Mouse (Mus musculus) forebrain, embryonic 15.5 days (tissue): ENCODE measurements around the gene Auts2. TPM values are rescaled to one million over a fixed set of nuclear protein-coding genes. Genes with fewer than 3 reads are reported as not detected.

ENCODE experiments used
- ATAC-seq: fragments of 200-750 bp; cut with Nextera tagmentation; replicated peaks from 2 replicates; pipeline ENCODE4 v1.8.0; 2017; ENCODE audit warnings: mild to moderate bottlenecking, moderate TSS enrichment, moderate library complexity
- H3K27ac ChIP-seq: fragments of 300-500 bp; sonication (generic); replicated peaks from 2 replicates; pipeline ENCODE4 v1.5.1; 2015; ENCODE audit warnings: mild to moderate bottlenecking, inconsistent platforms
- H3K27me3 ChIP-seq: fragments of 300-500 bp; sonication (generic); 2 replicates; pipeline ENCODE4 v1.6.1; 2015; ENCODE audit warnings: inconsistent platforms
- H3K36me3 ChIP-seq: fragments of 300-500 bp; sonication (generic); 2 replicates; pipeline ENCODE4 v1.6.1; 2015; ENCODE audit warnings: mild to moderate bottlenecking, inconsistent platforms
- H3K4me1 ChIP-seq: fragments of 300-500 bp; sonication (generic); 2 replicates; pipeline ENCODE4 v1.6.1; 2015; ENCODE audit warnings: inconsistent platforms
- H3K4me2 ChIP-seq: fragments of 300-500 bp; sonication (generic); replicated peaks from 2 replicates; pipeline ENCODE4 v1.6.1; 2015; ENCODE audit warnings: mild to moderate bottlenecking, inconsistent platforms
- H3K4me3 ChIP-seq: fragments of 300-500 bp; sonication (generic); 2 replicates; pipeline ENCODE4 v1.5.1; 2015; ENCODE audit warnings: mild to moderate bottlenecking, inconsistent platforms
- H3K9ac ChIP-seq: fragments of 300-500 bp; sonication (generic); replicated peaks from 2 replicates; pipeline ENCODE4 v1.6.1; 2015; ENCODE audit warnings: mild to moderate bottlenecking, inconsistent platforms
- H3K9me3 ChIP-seq: fragments of 300-500 bp; sonication (generic); 2 replicates; pipeline ENCODE4 v1.6.1; 2016; ENCODE audit warnings: inconsistent platforms
- WGBS: fragments of 180-500 bp; shearing (Covaris S2); methylation state at CpG from one replicate; pipeline ENCODE4 v1.1.7; 2015; ENCODE audit warnings: mixed read lengths; 5-methylcytosine and 5-hydroxymethylcytosine counted together
- polyA plus RNA-seq: library from polyadenylated mRNA; unstranded; fragments of >200 nt; fragmentation: Nextera tagmentation; extraction: Ambion mirVana; gene quantifications from 2 replicates; pipeline ENCODE4 v1.2.1, GENCODE M21; 2015

The Auts2 gene
- polyA plus RNA-seq, 1 experiment from 2014 or later, result 94.3 TPM

- Histone ChIP-seq H3K4me1 (peaks cover 11% of the 10 kb centered on the region), H3K4me3 (no peak overlapping the region), H3K36me3 (peaks cover 5% of the 10 kb centered on the region; the same call in 1 of the 2 replicates), H3K9me3 (no peaks in the 10 kb centered on the region), H3K4me2 (no peak overlapping the region), H3K9ac (no peak overlapping the region), H3K27me3 (no peaks in the 10 kb centered on the region), H3K27ac (no peak overlapping the region)
- WGBS, result 65% methylated on average over 8 of the region's 8 CpGs
- ATAC-seq, result no peak
Observed at GRCm38 (mm10) chr5:131686956-131687618, 856.1 kb downstream of the Auts2 start.

- Histone ChIP-seq H3K9ac (0 out of 2 replicates have a peak overlapping the region, but pooled peaks have one; percentile 5), H3K27ac (peak overlapping the region; percentile 79), H3K4me1 (peaks cover 24% of the 10 kb centered on the region), H3K9me3 (no peaks in the 10 kb centered on the region), H3K4me3 (no peak overlapping the region), H3K27me3 (no peaks in the 10 kb centered on the region), H3K4me2 (no peak overlapping the region), H3K36me3 (peaks cover 5% of the 10 kb centered on the region; the same call in 1 of the 2 replicates)
- ATAC-seq, result peak; percentile 78
- WGBS, result 24% methylated on average over 12 of the region's 12 CpGs
Observed at GRCm38 (mm10) chr5:131680127-131680845, 862.9 kb downstream of the Auts2 start.

- no peak overlapping the region for H3K9ac ChIP-seq
- peaks cover 5% of the 10 kb centered on the region; the same call in 1 of the 2 replicates for H3K36me3 ChIP-seq
- no peak overlapping the region for H3K4me3 ChIP-seq
- H3K4me2 ChIP-seq, result no peak overlapping the region
- no peaks in the 10 kb centered on the region for H3K9me3 ChIP-seq
- WGBS, result 94% methylated on average over 1 of the region's 1 CpGs
- H3K27ac ChIP-seq, result peak overlapping the region; percentile 79
- no peak for ATAC-seq
- H3K4me1 ChIP-seq, result peaks cover 24% of the 10 kb centered on the region
- H3K27me3 ChIP-seq, result no peaks in the 10 kb centered on the region
Observed at GRCm38 (mm10) chr5:131679523-131679922, 863.6 kb downstream of the Auts2 start.

- no peak overlapping the region for H3K27ac ChIP-seq
- 51% methylated on average over 5 of the region's 5 CpGs for WGBS
- no peaks in the 10 kb centered on the region for H3K9me3 ChIP-seq
- ATAC-seq, result no peak
- no peaks in the 10 kb centered on the region for H3K36me3 ChIP-seq
- no peak overlapping the region for H3K4me3 ChIP-seq
- H3K9ac ChIP-seq, result no peak overlapping the region
- H3K4me2 ChIP-seq, result no peak overlapping the region
- no peaks in the 10 kb centered on the region for H3K27me3 ChIP-seq
- H3K4me1 ChIP-seq, result peaks cover 24% of the 10 kb centered on the region
Observed at GRCm38 (mm10) chr5:131677518-131677917, 865.6 kb downstream of the Auts2 start.

GRCm38 (mm10) chr5:131673696-131674095, 869.4 kb downstream of the Auts2 start:
- no peak for ATAC-seq
- 0 out of 2 replicates have a peak, but pooled peaks cover 3% of the 10 kb centered on the region for H3K4me1 ChIP-seq
- no peaks in the 10 kb centered on the region for H3K36me3 ChIP-seq
- no peak overlapping the region for H3K27ac ChIP-seq
- no peaks in the 10 kb centered on the region for H3K27me3 ChIP-seq
- H3K4me2 ChIP-seq, result no peak overlapping the region
- H3K9ac ChIP-seq, result no peak overlapping the region
- no peak overlapping the region for H3K4me3 ChIP-seq
- WGBS, result 94% methylated on average over 4 of the region's 4 CpGs
- H3K9me3 ChIP-seq, result no peaks in the 10 kb centered on the region

- H3K4me3 ChIP-seq, result no peak overlapping the region
- no peaks in the 10 kb centered on the region for H3K9me3 ChIP-seq
- H3K36me3 ChIP-seq, result no peaks in the 10 kb centered on the region
- H3K27me3 ChIP-seq, result no peaks in the 10 kb centered on the region
- no peak overlapping the region for H3K9ac ChIP-seq
- peak; percentile 74 for ATAC-seq
- H3K4me1 ChIP-seq, result peaks cover 23% of the 10 kb centered on the region
- WGBS, result 16% methylated on average over 8 of the region's 8 CpGs
- no peak overlapping the region for H3K4me2 ChIP-seq
- peak overlapping the region; percentile 61 for H3K27ac ChIP-seq
Observed at GRCm38 (mm10) chr5:131665068-131665467, 878.1 kb downstream of the Auts2 start.

GRCm38 (mm10) chr5:131664657-131665056, 878.5 kb downstream of the Auts2 start:
- no peak overlapping the region for H3K9ac ChIP-seq
- no peak overlapping the region for H3K4me3 ChIP-seq
- no peak overlapping the region for H3K4me2 ChIP-seq
- H3K27me3 ChIP-seq, result no peaks in the 10 kb centered on the region
- no peaks in the 10 kb centered on the region for H3K9me3 ChIP-seq
- 0 out of 2 replicates have a peak, but pooled peaks have one; percentile 48 for ATAC-seq
- peaks cover 23% of the 10 kb centered on the region for H3K4me1 ChIP-seq
- H3K27ac ChIP-seq, result peak overlapping the region; percentile 61
- no peaks in the 10 kb centered on the region for H3K36me3 ChIP-seq
- WGBS, result 56% methylated on average over 7 of the region's 7 CpGs

GRCm38 (mm10) chr5:131662657-131663056, 880.5 kb downstream of the Auts2 start:
- 67% methylated on average over 2 of the region's 2 CpGs for WGBS
- H3K36me3 ChIP-seq, result no peaks in the 10 kb centered on the region

GRCm38 (mm10) chr5:131658822-131659515, 884.2 kb downstream of the Auts2 start:
- H3K4me2 ChIP-seq, result no peak overlapping the region
- no peaks in the 10 kb centered on the region for H3K36me3 ChIP-seq
- H3K27me3 ChIP-seq, result no peaks in the 10 kb centered on the region
- H3K4me3 ChIP-seq, result no peak overlapping the region
- 56% methylated on average over 19 of the region's 19 CpGs for WGBS
- peaks cover 11% of the 10 kb centered on the region for H3K4me1 ChIP-seq
- no peaks in the 10 kb centered on the region for H3K9me3 ChIP-seq
- ATAC-seq, result no peak
- no peak overlapping the region for H3K27ac ChIP-seq
- no peak overlapping the region for H3K9ac ChIP-seq

More at GRCm38 (mm10) chr5:131662657-131663056, 880.5 kb downstream of the Auts2 start:
- H3K9ac ChIP-seq, result no peak overlapping the region
- H3K4me1 ChIP-seq, result peaks cover 30% of the 10 kb centered on the region
- no peaks in the 10 kb centered on the region for H3K27me3 ChIP-seq
- H3K9me3 ChIP-seq, result no peaks in the 10 kb centered on the region
- no peak overlapping the region for H3K27ac ChIP-seq
- no peak for ATAC-seq
- no peak overlapping the region for H3K4me2 ChIP-seq
- H3K4me3 ChIP-seq, result no peak overlapping the region

GRCm38 (mm10) chr5:131654206-131654605, 888.9 kb downstream of the Auts2 start:
- Histone ChIP-seq H3K27me3 (no peaks in the 10 kb centered on the region), H3K27ac (no peak overlapping the region), H3K4me2 (no peak overlapping the region), H3K9me3 (no peaks in the 10 kb centered on the region), H3K4me1 (peaks cover 11% of the 10 kb centered on the region), H3K9ac (no peak overlapping the region), H3K36me3 (no peaks in the 10 kb centered on the region), H3K4me3 (no peak overlapping the region)
- no peak for ATAC-seq
- WGBS, result 40% methylated on average over 7 of the region's 7 CpGs

GRCm38 (mm10) chr5:131650381-131650891, 892.7 kb downstream of the Auts2 start:
- H3K9ac ChIP-seq, result no peak overlapping the region
- H3K27ac ChIP-seq, result no peak overlapping the region
- H3K9me3 ChIP-seq, result no peaks in the 10 kb centered on the region
- H3K36me3 ChIP-seq, result no peaks in the 10 kb centered on the region
- H3K27me3 ChIP-seq, result no peaks in the 10 kb centered on the region
- ATAC-seq, result no peak
- WGBS, result 43% methylated on average over 11 of the region's 11 CpGs
- peaks cover 32% of the 10 kb centered on the region for H3K4me1 ChIP-seq
- no peak overlapping the region for H3K4me2 ChIP-seq
- H3K4me3 ChIP-seq, result no peak overlapping the region

- H3K4me2 ChIP-seq, result no peak overlapping the region
- H3K9ac ChIP-seq, result no peak overlapping the region
- no peaks in the 10 kb centered on the region for H3K36me3 ChIP-seq
- H3K4me3 ChIP-seq, result no peak overlapping the region
- peak overlapping the region; percentile 41; the same call in 1 of the 2 replicates for H3K27ac ChIP-seq
- no peaks in the 10 kb centered on the region for H3K9me3 ChIP-seq
- ATAC-seq, result no peak
- no peaks in the 10 kb centered on the region for H3K27me3 ChIP-seq
- H3K4me1 ChIP-seq, result peaks cover 54% of the 10 kb centered on the region
- 21% methylated on average over 4 of the region's 4 CpGs for WGBS
Observed at GRCm38 (mm10) chr5:131647683-131648119, 895.4 kb downstream of the Auts2 start.
